Mouse (Mus musculus): ENCODE results near the gene Prss2. TPM values are rescaled to one million over a fixed set of nuclear protein-coding genes. Genes with fewer than 3 reads are reported as not detected.

Prss2 gene
- total and polyA plus RNA-seq, 3 experiments = not detected

DNA sequence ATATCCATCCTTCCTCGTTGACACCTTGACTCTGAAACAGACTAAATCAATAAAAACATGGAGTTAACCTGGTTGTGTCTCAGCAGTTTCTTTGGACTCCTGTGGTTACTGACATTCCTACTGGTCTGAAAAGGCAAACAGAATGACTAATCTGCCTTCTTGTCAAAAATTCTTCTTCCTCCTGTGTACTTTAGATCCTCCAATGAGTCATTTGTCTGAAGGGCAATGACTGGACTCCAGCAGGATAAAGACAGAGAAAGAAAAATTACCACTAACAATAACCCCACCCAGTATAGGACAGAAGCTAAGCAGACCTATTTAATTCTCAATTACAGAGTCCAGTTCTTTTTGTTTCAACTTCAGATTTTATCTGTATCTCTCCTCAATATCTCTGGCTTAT is 26.7 kb downstream of the Prss2 start:
- no peaks in the 10 kb centered on the region for H3K9me3 ChIP-seq (replicated peaks)
- TF ChIP-seq GATA2 (IDR thresholded peaks at IDR 0.05; ENCODE audit: borderline replicate concordance, low read depth, low read length) (no peak), TAL1 (conservative IDR thresholded peaks at IDR 0.05; ENCODE audit: low read depth, low read length) (no peak), CTCF (IDR thresholded peaks at IDR 0.05; ENCODE audit: low read depth, low read length) (no peak), GATA1 (IDR thresholded peaks at IDR 0.05; ENCODE audit: borderline replicate concordance, low read length) (no peak), POLR2AphosphoS5 (IDR thresholded peaks at IDR 0.05; ENCODE audit: insufficient replicate concordance, low read depth, low read length) (no peak)
- no peak for DNase-seq (ENCODE audit: low spot score)
- no peaks in the 10 kb centered on the region for H3K36me3 ChIP-seq (replicated peaks)
- H3K4me3 ChIP-seq (ENCODE audit: low read depth, low read length) = no peak overlapping the region
- peaks cover 14% of the 10 kb centered on the region; the same call in 1 of the 2 replicates for H3K27me3 ChIP-seq (ENCODE audit: insufficient read depth, low read length)
- H3K4me1 ChIP-seq (ENCODE audit: insufficient read depth, low read depth, low read length) = no peaks in the 10 kb centered on the region
- ATAC-seq (ENCODE audit: extremely low read depth, insufficient number of reproducible peaks, low FRiP score, poor library complexity, severe bottlenecking) = no peak

DNA sequence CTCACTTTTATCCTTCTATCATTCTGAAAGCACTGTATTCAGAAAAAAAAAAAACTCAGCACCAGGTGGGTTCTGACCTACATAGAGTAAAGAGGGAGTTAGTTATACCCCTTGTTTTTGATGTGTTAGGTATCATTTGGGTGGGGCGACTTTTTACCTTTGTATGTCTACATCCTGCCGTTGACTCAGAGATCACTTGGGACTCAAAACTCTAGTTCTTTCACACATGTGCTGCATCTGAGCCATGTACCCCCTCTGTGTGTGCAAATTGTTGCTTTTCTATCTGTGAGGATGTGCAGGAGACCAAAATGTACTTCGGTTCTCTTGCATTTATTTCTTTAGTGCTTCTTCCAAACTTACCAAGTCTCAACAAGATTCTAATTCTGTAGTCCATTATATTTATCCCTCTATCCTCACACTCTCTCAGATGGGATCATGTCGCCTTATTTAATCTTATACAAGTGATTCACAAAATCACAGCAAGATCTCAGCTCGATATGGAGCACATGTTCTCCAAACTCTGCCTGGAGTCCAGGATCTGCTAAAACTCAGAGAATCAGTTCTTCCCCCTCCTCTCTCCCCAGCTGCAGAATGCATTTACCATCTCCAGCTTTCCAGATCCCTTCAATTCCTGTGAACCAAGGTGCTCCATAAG is 31.9 kb downstream of the Prss2 start:
- DNase-seq (ENCODE audit: low spot score) = no peak
- Histone ChIP-seq H3K9me3 (replicated peaks) (no peaks in the 10 kb centered on the region), H3K27me3 (ENCODE audit: insufficient read depth, low read length) (peaks cover 3% of the 10 kb centered on the region; the same call in 1 of the 2 replicates), H3K36me3 (replicated peaks) (no peaks in the 10 kb centered on the region), H3K4me3 (ENCODE audit: low read depth, low read length) (no peak overlapping the region), H3K4me1 (ENCODE audit: insufficient read depth, low read depth, low read length) (0 out of 2 replicates have a peak, but pooled peaks cover 5% of the 10 kb centered on the region)
- ATAC-seq (ENCODE audit: extremely low read depth, insufficient number of reproducible peaks, low FRiP score, poor library complexity, severe bottlenecking) = no peak
- no peak for TF ChIP-seq TAL1 (conservative IDR thresholded peaks at IDR 0.05; ENCODE audit: low read depth, low read length)
- TF ChIP-seq GATA2 (IDR thresholded peaks at IDR 0.05; ENCODE audit: borderline replicate concordance, low read depth, low read length) = no peak
- no peak for TF ChIP-seq GATA1 (IDR thresholded peaks at IDR 0.05; ENCODE audit: borderline replicate concordance, low read length)
- no peak for TF ChIP-seq POLR2AphosphoS5 (IDR thresholded peaks at IDR 0.05; ENCODE audit: insufficient replicate concordance, low read depth, low read length)
- TF ChIP-seq CTCF (IDR thresholded peaks at IDR 0.05; ENCODE audit: low read depth, low read length) = no peak

DNA sequence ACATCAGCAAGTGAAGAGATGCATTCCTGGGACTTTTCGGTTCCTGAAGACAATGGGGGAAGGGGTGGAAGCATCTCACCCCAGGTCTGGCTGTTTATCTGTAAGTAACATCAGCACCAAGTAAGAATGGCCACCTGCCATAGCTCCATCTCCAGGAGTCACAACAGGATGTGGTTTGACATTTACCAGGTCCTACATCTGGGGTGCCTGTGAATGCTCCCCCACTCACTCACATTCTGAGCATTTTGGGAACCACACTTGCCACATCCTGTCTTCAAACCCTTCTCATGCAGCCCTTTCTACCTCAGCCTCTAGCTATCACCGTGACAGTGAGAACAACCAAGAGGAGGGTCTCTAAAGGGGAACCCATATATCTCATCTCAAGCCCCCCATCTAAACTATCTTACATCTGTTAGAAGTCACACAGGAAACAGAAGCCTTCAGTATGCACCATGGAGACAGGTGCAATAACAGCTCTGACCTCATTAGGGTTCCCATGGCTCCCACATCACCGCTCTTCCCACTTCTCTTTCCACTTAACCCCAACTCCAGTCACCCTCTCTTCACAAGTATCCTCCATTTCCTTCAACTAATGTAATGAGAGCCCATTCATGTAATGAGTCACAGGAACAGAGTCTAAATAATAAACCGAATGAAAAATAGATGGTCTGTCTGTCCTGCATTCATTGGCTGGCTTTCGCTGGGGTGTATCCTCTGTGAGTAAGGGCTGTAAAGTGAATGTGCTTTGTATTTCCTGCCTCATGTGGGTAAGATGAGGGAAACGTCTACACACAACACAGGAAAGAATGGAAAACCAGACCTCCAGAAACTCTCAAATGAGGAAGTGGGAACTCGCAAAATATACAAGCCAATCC is 32.9 kb downstream of the Prss2 start:
- no peaks in the 10 kb centered on the region for H3K36me3 ChIP-seq (replicated peaks)
- no peaks in the 10 kb centered on the region for H3K9me3 ChIP-seq (replicated peaks)
- DNase-seq (ENCODE audit: low spot score) = no peak
- peaks cover 3% of the 10 kb centered on the region; the same call in 1 of the 2 replicates for H3K27me3 ChIP-seq (ENCODE audit: insufficient read depth, low read length)
- H3K4me1 ChIP-seq (ENCODE audit: insufficient read depth, low read depth, low read length) = 0 out of 2 replicates have a peak, but pooled peaks cover 5% of the 10 kb centered on the region
- no peak overlapping the region for H3K4me3 ChIP-seq (ENCODE audit: low read depth, low read length)
- TF ChIP-seq GATA1 (IDR thresholded peaks at IDR 0.05; ENCODE audit: borderline replicate concordance, low read length) (no peak), GATA2 (IDR thresholded peaks at IDR 0.05; ENCODE audit: borderline replicate concordance, low read depth, low read length) (no peak), POLR2AphosphoS5 (IDR thresholded peaks at IDR 0.05; ENCODE audit: insufficient replicate concordance, low read depth, low read length) (no peak), TAL1 (conservative IDR thresholded peaks at IDR 0.05; ENCODE audit: low read depth, low read length) (no peak), CTCF (IDR thresholded peaks at IDR 0.05; ENCODE audit: low read depth, low read length) (no peak)
- ATAC-seq (ENCODE audit: extremely low read depth, insufficient number of reproducible peaks, low FRiP score, poor library complexity, severe bottlenecking) = no peak; the same call in 1 of the 2 replicates

DNA sequence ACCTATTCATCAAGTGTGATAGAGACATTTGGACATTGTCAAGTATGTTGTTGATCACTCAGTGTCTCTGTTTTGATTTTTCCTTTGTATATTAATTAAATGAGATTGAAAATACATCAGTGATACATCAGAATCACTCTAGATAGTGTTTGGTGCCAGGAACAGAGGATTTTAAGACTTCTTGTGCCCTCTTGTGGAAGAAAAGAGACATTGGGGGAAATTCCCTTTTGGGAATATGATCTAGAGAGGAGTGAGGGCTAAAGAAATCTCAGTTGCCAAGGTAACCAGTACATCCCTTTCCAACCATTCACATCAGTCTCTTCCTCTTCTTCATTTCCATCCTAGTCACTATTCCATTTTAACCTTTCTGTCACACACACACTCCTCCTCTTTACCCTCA is 34.8 kb downstream of the Prss2 start:
- H3K27me3 ChIP-seq (ENCODE audit: insufficient read depth, low read length) = peaks cover 3% of the 10 kb centered on the region; the same call in 1 of the 2 replicates
- H3K4me3 ChIP-seq (ENCODE audit: low read depth, low read length) = no peak overlapping the region
- no peak for TF ChIP-seq CTCF (IDR thresholded peaks at IDR 0.05; ENCODE audit: low read depth, low read length)
- 0 out of 2 replicates have a peak, but pooled peaks cover 5% of the 10 kb centered on the region for H3K4me1 ChIP-seq (ENCODE audit: insufficient read depth, low read depth, low read length)
- H3K9me3 ChIP-seq (replicated peaks) = no peaks in the 10 kb centered on the region
- no peaks in the 10 kb centered on the region for H3K36me3 ChIP-seq (replicated peaks)
- DNase-seq (ENCODE audit: low spot score) (no peak), ATAC-seq (ENCODE audit: extremely low read depth, insufficient number of reproducible peaks, low FRiP score, poor library complexity, severe bottlenecking) (no peak)

DNA sequence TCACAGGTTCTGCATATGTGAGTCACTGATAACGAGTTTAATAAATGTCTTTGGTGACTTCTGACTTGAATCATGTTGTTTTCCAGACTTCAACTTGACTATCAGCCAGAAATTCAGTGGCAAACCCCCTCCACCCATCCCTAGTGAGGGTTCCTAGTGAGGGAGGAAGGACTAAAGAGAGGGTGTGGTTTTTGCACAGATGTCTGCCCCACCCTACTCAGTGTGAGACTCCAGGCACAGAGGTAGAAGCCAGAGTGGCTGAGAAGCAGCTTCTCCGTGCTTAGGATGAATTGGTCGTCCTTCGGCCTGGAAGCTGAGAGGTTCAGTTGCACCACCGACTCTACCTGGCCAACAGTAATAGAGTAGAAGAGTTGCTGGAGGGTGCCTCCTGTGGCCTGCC is 35.9 kb downstream of the Prss2 start:
- H3K9me3 ChIP-seq (replicated peaks) = no peaks in the 10 kb centered on the region
- TF ChIP-seq TAL1 (conservative IDR thresholded peaks at IDR 0.05; ENCODE audit: low read depth, low read length) = no peak
- no peak for TF ChIP-seq GATA1 (IDR thresholded peaks at IDR 0.05; ENCODE audit: borderline replicate concordance, low read length)
- TF ChIP-seq POLR2AphosphoS5 (IDR thresholded peaks at IDR 0.05; ENCODE audit: insufficient replicate concordance, low read depth, low read length) = no peak
- no peak for TF ChIP-seq CTCF (IDR thresholded peaks at IDR 0.05; ENCODE audit: low read depth, low read length)
- TF ChIP-seq GATA2 (IDR thresholded peaks at IDR 0.05; ENCODE audit: borderline replicate concordance, low read depth, low read length) = no peak
- no peak for DNase-seq (ENCODE audit: low spot score)
- H3K4me3 ChIP-seq (ENCODE audit: low read depth, low read length) = no peak overlapping the region
- 0 out of 2 replicates have a peak, but pooled peaks cover 5% of the 10 kb centered on the region for H3K4me1 ChIP-seq (ENCODE audit: insufficient read depth, low read depth, low read length)
- no peak for ATAC-seq (ENCODE audit: extremely low read depth, insufficient number of reproducible peaks, low FRiP score, poor library complexity, severe bottlenecking)
- H3K36me3 ChIP-seq (replicated peaks) = no peaks in the 10 kb centered on the region
- H3K27me3 ChIP-seq (ENCODE audit: insufficient read depth, low read length) = peaks cover under 1% of the 10 kb centered on the region; the same call in 1 of the 2 replicates

DNA sequence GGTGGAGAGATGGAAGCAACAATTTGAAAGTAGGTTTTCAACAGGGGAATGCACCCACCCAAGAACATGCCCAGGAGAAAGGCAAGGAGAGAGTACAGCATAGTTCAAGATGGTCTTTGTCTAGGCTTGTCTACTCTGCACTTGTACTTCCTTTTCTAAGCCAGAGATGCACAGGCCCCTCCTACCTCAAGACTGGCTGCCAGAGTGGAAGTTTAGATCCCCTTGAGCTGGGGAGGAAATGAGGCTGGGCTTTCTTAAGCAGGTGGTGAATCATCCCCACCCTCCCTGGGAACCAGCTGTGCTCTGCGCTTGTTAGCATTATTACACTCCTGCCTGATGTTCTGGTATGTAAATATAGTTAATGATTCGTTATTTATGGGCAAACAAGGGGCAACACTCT is 36.7 kb downstream of the Prss2 start:
- Histone ChIP-seq H3K4me1 (ENCODE audit: insufficient read depth, low read depth, low read length) (0 out of 2 replicates have a peak, but pooled peaks cover 5% of the 10 kb centered on the region), H3K36me3 (replicated peaks) (no peaks in the 10 kb centered on the region), H3K4me3 (ENCODE audit: low read depth, low read length) (no peak overlapping the region), H3K9me3 (replicated peaks) (no peaks in the 10 kb centered on the region), H3K27me3 (ENCODE audit: insufficient read depth, low read length) (no peaks in the 10 kb centered on the region; the same call in 1 of the 2 replicates)
- TF ChIP-seq GATA1 (IDR thresholded peaks at IDR 0.05; ENCODE audit: borderline replicate concordance, low read length) (no peak), CTCF (IDR thresholded peaks at IDR 0.05; ENCODE audit: low read depth, low read length) (no peak), GATA2 (IDR thresholded peaks at IDR 0.05; ENCODE audit: borderline replicate concordance, low read depth, low read length) (no peak), TAL1 (conservative IDR thresholded peaks at IDR 0.05; ENCODE audit: low read depth, low read length) (no peak), POLR2AphosphoS5 (IDR thresholded peaks at IDR 0.05; ENCODE audit: insufficient replicate concordance, low read depth, low read length) (no peak)
- no peak for ATAC-seq (ENCODE audit: extremely low read depth, insufficient number of reproducible peaks, low FRiP score, poor library complexity, severe bottlenecking)
- DNase-seq (ENCODE audit: low spot score) = no peak

Data from G1E (cell line).